Comparison of ENCODE assay signal across 16 mouse cellular contexts in the genomic region with DNA sequence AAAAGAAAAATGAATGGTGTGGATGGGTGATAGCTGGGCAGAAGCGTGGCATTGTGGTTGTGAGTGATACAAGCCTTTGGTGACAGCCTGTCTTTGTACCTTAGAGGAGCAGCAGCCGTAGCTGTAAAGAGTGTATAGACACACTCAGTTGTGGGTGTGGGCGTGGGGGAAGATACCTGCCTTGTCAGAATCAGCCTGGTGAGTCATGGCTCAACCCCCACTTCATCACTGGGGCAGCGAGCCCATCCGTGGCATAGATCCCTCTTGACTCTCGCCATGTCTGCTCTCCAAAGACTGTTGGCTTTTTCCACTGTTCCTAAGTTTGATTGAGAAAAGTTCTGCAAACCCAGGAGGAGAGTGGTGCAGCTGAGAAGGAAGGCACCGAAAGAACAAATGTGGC. TPM values are rescaled to one million over a fixed set of nuclear protein-coding genes. Genes with fewer than 3 reads are reported as not detected.
DNase-seq lines count a peak whose midpoint lies in the region; ATAC-seq and TF ChIP-seq lines count a peak whose summit lies in the region.
"Had no signal": no experiment of that assay in that cellular context is flagged by ENCODE, and none has a peak within 500 bp of the region (broad histone marks: within the 10 kb centered on the region; RNA-seq: fewer than 3 reads in every experiment).

No protein-coding gene starts in this region.

- no peaks in the 10 kb centered on the region for H3K27me3 ChIP-seq in lung, postnatal 0 days (replicated peaks; ENCODE audit: insufficient read depth, low read length)
- H3K27me3 ChIP-seq in kidney, embryonic 15.5 days, result no peaks in the 10 kb centered on the region
- no peaks in the 10 kb centered on the region for H3K27me3 ChIP-seq in intestine, postnatal 0 days (replicated peaks; ENCODE audit: control insufficient read depth, insufficient read depth, low read length)
- H3K27me3 ChIP-seq: limb, embryonic 15.5 days; midbrain, embryonic 12.5 days had no signal

- H3K4me2 ChIP-seq in lung, postnatal 0 days (replicated peaks; ENCODE audit: low read depth, low read length), result no peak overlapping the region
- H3K4me2 ChIP-seq in kidney, embryonic 15.5 days, result no peak overlapping the region
- no peak overlapping the region for H3K4me2 ChIP-seq in intestine, postnatal 0 days (replicated peaks; ENCODE audit: low read depth)
- H3K4me2 ChIP-seq: limb, embryonic 15.5 days; lung, embryonic 14.5 days; midbrain, embryonic 12.5 days had no signal

- no peak overlapping the region for H3K4me3 ChIP-seq in lung, postnatal 0 days (ENCODE audit: low read depth, low read length)
- H3K4me3 ChIP-seq in kidney, embryonic 15.5 days (replicated peaks), result no peak overlapping the region
- H3K4me3 ChIP-seq in intestine, postnatal 0 days (ENCODE audit: low read depth, low read length), result no peak overlapping the region
- H3K4me3 ChIP-seq: limb, embryonic 15.5 days; midbrain, embryonic 12.5 days; myocyte had no signal

- H3K9me3 ChIP-seq in lung, postnatal 0 days (ENCODE audit: low read length), result no peaks in the 10 kb centered on the region
- no peaks in the 10 kb centered on the region for H3K9me3 ChIP-seq in kidney, embryonic 15.5 days (replicated peaks)
- H3K9me3 ChIP-seq in intestine, postnatal 0 days (ENCODE audit: control insufficient read depth), result no peaks in the 10 kb centered on the region
- H3K9me3 ChIP-seq: limb, embryonic 15.5 days; midbrain, embryonic 12.5 days had no signal

- H3K9ac ChIP-seq in lung, postnatal 0 days (replicated peaks; ENCODE audit: low read depth), result no peak overlapping the region
- no peak overlapping the region for H3K9ac ChIP-seq in kidney, embryonic 15.5 days
- no peak overlapping the region for H3K9ac ChIP-seq in intestine, postnatal 0 days (ENCODE audit: low read depth, low read length)
- H3K9ac ChIP-seq: limb, embryonic 15.5 days; lung, embryonic 14.5 days; midbrain, embryonic 12.5 days had no signal

- peak overlapping the region; percentile 34; the same call in 1 of the 2 replicates for H3K27ac ChIP-seq in lung, postnatal 0 days (ENCODE audit: low read length)
- H3K27ac ChIP-seq in kidney, embryonic 15.5 days, result no peak overlapping the region
- no peak overlapping the region for H3K27ac ChIP-seq in intestine, postnatal 0 days (ENCODE audit: low read depth, low read length)
- H3K27ac ChIP-seq: limb, embryonic 15.5 days; midbrain, embryonic 12.5 days; stomach, postnatal 0 days had no signal

- TF ChIP-seq CTCF in lung, postnatal 0 days (IDR thresholded peaks at IDR 0.05), result no peak
- TF ChIP-seq CTCF in intestine, postnatal 0 days (IDR thresholded peaks at IDR 0.05; ENCODE audit: low read depth), result no peak

- 66% methylated on average over 7 of the region's 7 CpGs for WGBS in lung, postnatal 0 days
- WGBS in kidney, embryonic 15.5 days, result 82% methylated on average over 7 of the region's 7 CpGs
- WGBS in intestine, postnatal 0 days, result 73% methylated on average over 7 of the region's 7 CpGs

- peaks cover 14% of the 10 kb centered on the region for H3K4me1 ChIP-seq in lung, postnatal 0 days (ENCODE audit: insufficient read depth, low read depth, low read length)
- peaks cover 54% of the 10 kb centered on the region for H3K4me1 ChIP-seq in kidney, embryonic 15.5 days
- H3K4me1 ChIP-seq in intestine, postnatal 0 days (replicated peaks; ENCODE audit: control insufficient read depth, insufficient read depth, low read length), result no peaks in the 10 kb centered on the region

- DNase-seq in frontal cortex, postnatal 25 days (ENCODE audit: low spot score in 2 of 2), result no peak
- no peak for DNase-seq in lung, postnatal 0 days (ENCODE audit: low spot score)
- no peak for DNase-seq in lung, postnatal 14 days
- peak; percentile 48 for DNase-seq in T-cell, adult 2 months (ENCODE audit: low spot score)
- DNase-seq: cerebellum, postnatal 10 days; gastrocnemius, postnatal 10 days; lung, embryonic 14.5 days; thymus, postnatal 25 days had no signal

- peak; percentile 78 for ATAC-seq in frontal cortex, adult (ENCODE audit: low TSS enrichment)
- ATAC-seq in lung, postnatal 0 days, result peak; percentile 36; the same call in 1 of the 2 replicates
- no peak for ATAC-seq in kidney, embryonic 15.5 days (replicated peaks; ENCODE audit: low FRiP score)
- no peak for ATAC-seq in intestine, postnatal 0 days
- ATAC-seq: forebrain, embryonic 16.5 days had no signal

- TF ChIP-seq EP300 in lung, postnatal 0 days (IDR thresholded peaks at IDR 0.05), result no peak

- peaks cover 10% of the 10 kb centered on the region; the same call in 1 of the 2 replicates for H3K36me3 ChIP-seq in lung, postnatal 0 days (ENCODE audit: insufficient read depth, low read length)
- H3K36me3 ChIP-seq in kidney, embryonic 15.5 days, result peaks cover 16% of the 10 kb centered on the region
- H3K36me3 ChIP-seq in intestine, postnatal 0 days (ENCODE audit: control insufficient read depth, insufficient read depth), result peaks cover under 1% of the 10 kb centered on the region; the same call in 1 of the 2 replicates

RNA-seq across cellular contexts. Expression of a gene that starts 37.3 kb away (rescaled TPM):
- polyA plus RNA-seq in lung, postnatal 0 days (2015; fragmentation: Nextera tagmentation; extraction: Ambion mirVana), result 179 and 213 TPM in 2 replicates
- 88.5 and 93.2 TPM in 2 replicates for polyA plus RNA-seq in kidney, embryonic 15.5 days (2015; fragmentation: Nextera tagmentation; extraction: Ambion mirVana)
- polyA plus RNA-seq in intestine, postnatal 0 days (2015; fragmentation: Nextera tagmentation; extraction: Ambion mirVana), result 32.5 and 35.0 TPM in 2 replicates

Comparison
In these comparisons a context has a peak if more than half of its experiments do, and no peak if none do; other contexts are left out.
1. ATAC-seq: peak in frontal cortex, adult (single experiment) and lung, postnatal 0 days (single experiment); none in kidney, embryonic 15.5 days (single experiment) and intestine, postnatal 0 days (single experiment).